Mouse (Mus musculus) midbrain, embryonic 15.5 days (tissue): Measurements from ENCODE around the gene Wif1. TPM values are rescaled to one million over a fixed set of nuclear protein-coding genes. Genes with fewer than 3 reads are reported as not detected.

ENCODE experiments used
- ATAC-seq: fragments of 200-750 bp; cut with Nextera tagmentation; replicated peaks from 2 replicates; pipeline ENCODE4 v1.8.0; 2017; ENCODE audit warnings: moderate TSS enrichment
- H3K27ac ChIP-seq: fragments of 300-500 bp; sonication (generic); 2 replicates; pipeline ENCODE4 v1.5.1; 2015; ENCODE audit warnings: mild to moderate bottlenecking, inconsistent platforms
- H3K27me3 ChIP-seq: fragments of 300-500 bp; sonication (generic); replicated peaks from 2 replicates; pipeline ENCODE4 v1.6.1; 2015; ENCODE audit warnings: inconsistent platforms
- H3K36me3 ChIP-seq: fragments of 300-500 bp; sonication (generic); replicated peaks from 2 replicates; pipeline ENCODE4 v1.6.1; 2015; ENCODE audit warnings: inconsistent platforms
- H3K4me1 ChIP-seq: fragments of 300-500 bp; sonication (generic); 2 replicates; pipeline ENCODE4 v1.6.1; 2015; ENCODE audit warnings: inconsistent platforms
- H3K4me2 ChIP-seq: fragments of 300-500 bp; sonication (generic); 2 replicates; pipeline ENCODE4 v1.6.1; 2015; ENCODE audit warnings: inconsistent platforms, mild to moderate bottlenecking, moderate library complexity
- H3K4me3 ChIP-seq: fragments of 300-500 bp; sonication (generic); 2 replicates; pipeline ENCODE4 v1.5.1; 2015; ENCODE audit warnings: mild to moderate bottlenecking, inconsistent platforms
- H3K9ac ChIP-seq: fragments of 300-500 bp; sonication (generic); 2 replicates; pipeline ENCODE4 v1.6.1; 2015; ENCODE audit warnings: mild to moderate bottlenecking, inconsistent platforms
- H3K9me3 ChIP-seq: fragments of 300-500 bp; sonication (generic); 2 replicates; pipeline ENCODE4 v1.6.1; 2016; ENCODE audit warnings: inconsistent platforms
- WGBS: fragments of 180-500 bp; shearing (Covaris S2); methylation state at CpG from one replicate; pipeline ENCODE4 v1.1.7; 2015; ENCODE audit warnings: mixed read lengths; 5-methylcytosine and 5-hydroxymethylcytosine counted together
- polyA plus RNA-seq: library from polyadenylated mRNA; unstranded; fragments of >200 nt; fragmentation: Nextera tagmentation; extraction: Ambion mirVana; gene quantifications from 2 replicates; pipeline ENCODE4 v1.2.1, GENCODE M21; 2015

Gene Wif1
- polyA plus RNA-seq, 1 experiment from 2014 or later: 13.1 TPM

GRCm38 (mm10) chr10:121083512-121083911 lies 49.8 kb downstream of the Wif1 start:
- Histone ChIP-seq H3K36me3 (no peaks in the 10 kb centered on the region), H3K27ac (no peak overlapping the region), H3K4me3 (no peak overlapping the region), H3K4me2 (no peak overlapping the region), H3K9me3 (no peaks in the 10 kb centered on the region), H3K9ac (no peak overlapping the region), H3K27me3 (no peaks in the 10 kb centered on the region), H3K4me1 (no peaks in the 10 kb centered on the region)
- no peak for ATAC-seq
- 70% methylated on average over 10 of the region's 10 CpGs for WGBS

DNA sequence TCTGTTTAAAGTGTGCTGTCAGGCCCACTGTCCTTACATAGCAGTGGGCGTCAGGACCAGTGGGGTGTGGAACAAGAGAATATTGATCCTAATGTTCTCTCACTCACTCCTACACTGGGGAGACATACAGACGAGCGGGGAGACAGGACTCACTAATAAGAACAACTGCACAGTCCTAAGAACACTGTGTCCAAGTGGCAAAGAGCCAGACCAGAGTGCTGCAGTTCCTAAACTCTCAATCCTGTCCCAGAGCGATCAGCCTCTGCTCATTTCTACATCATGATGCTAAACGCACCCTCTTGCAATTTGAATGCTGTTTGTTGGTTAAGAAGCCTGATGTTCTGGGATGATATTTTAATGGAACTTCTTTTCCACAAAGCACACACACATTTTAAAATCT lies 54.9 kb downstream of the Wif1 start:
- no peaks in the 10 kb centered on the region for H3K36me3 ChIP-seq
- H3K4me1 ChIP-seq: peaks cover 4% of the 10 kb centered on the region; the same call in 1 of the 2 replicates
- H3K4me2 ChIP-seq: no peak overlapping the region
- ATAC-seq: no peak
- no peak overlapping the region for H3K4me3 ChIP-seq
- H3K27ac ChIP-seq: no peak overlapping the region
- H3K9me3 ChIP-seq: no peaks in the 10 kb centered on the region
- H3K9ac ChIP-seq: no peak overlapping the region
- H3K27me3 ChIP-seq: no peaks in the 10 kb centered on the region
- 76% methylated on average over 5 of the region's 5 CpGs for WGBS

GRCm38 (mm10) chr10:121089312-121089711 lies 55.6 kb downstream of the Wif1 start:
- H3K4me1 ChIP-seq: peaks cover 4% of the 10 kb centered on the region; the same call in 1 of the 2 replicates
- no peaks in the 10 kb centered on the region for H3K9me3 ChIP-seq
- no peak overlapping the region for H3K4me3 ChIP-seq
- no peak overlapping the region for H3K27ac ChIP-seq
- H3K9ac ChIP-seq: no peak overlapping the region
- 8% methylated on average over 6 of the region's 6 CpGs for WGBS
- peak overlapping the region; percentile 26 for H3K4me2 ChIP-seq
- H3K27me3 ChIP-seq: no peaks in the 10 kb centered on the region
- ATAC-seq: no peak
- no peaks in the 10 kb centered on the region for H3K36me3 ChIP-seq

DNA sequence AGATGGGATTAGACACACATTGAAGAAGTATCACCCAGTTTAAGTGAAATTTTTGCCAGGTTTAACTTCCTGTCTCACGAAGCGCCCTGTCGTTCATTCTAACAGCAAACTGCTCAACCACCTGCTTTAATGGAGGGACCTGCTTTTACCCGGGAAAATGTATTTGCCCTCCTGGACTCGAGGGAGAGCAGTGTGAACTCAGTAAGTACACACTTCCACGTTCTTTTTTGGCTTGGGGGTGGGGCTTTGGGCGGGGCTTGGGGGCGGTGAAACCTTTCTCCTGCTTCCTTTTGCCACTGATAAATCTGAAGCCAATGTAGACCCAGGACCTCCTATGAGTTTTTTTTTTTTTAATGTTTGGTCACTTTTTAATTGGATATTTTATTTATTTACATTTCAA lies 56.2 kb downstream of the Wif1 start:
- no peak overlapping the region for H3K27ac ChIP-seq
- H3K27me3 ChIP-seq: no peaks in the 10 kb centered on the region
- 24% methylated on average over 8 of the region's 8 CpGs for WGBS
- H3K9me3 ChIP-seq: no peaks in the 10 kb centered on the region
- H3K36me3 ChIP-seq: no peaks in the 10 kb centered on the region
- H3K4me2 ChIP-seq: no peak overlapping the region; the same call in 1 of the 2 replicates
- ATAC-seq: no peak
- peaks cover 4% of the 10 kb centered on the region; the same call in 1 of the 2 replicates for H3K4me1 ChIP-seq
- no peak overlapping the region for H3K4me3 ChIP-seq
- no peak overlapping the region for H3K9ac ChIP-seq

DNA sequence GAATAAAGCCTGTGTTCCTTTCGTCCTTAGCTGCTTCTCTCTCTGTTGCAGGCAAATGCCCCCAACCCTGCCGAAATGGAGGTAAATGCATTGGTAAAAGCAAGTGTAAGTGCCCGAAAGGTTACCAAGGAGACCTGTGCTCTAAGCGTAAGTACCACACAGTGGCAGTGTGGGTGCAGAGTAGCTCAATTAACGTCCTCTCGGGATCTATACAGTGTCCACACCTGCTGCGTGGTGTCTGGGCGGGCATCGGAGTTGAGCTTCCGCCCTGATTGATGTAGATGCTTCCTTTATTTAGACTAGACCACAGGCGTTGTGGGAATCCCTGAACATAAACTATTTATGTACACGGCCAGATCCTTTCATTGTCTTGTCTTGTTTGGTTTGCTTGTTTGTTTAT lies 62.2 kb downstream of the Wif1 start:
- H3K9me3 ChIP-seq: no peaks in the 10 kb centered on the region
- no peak overlapping the region for H3K9ac ChIP-seq
- WGBS: 39% methylated on average over 12 of the region's 12 CpGs
- H3K4me1 ChIP-seq: peaks cover 3% of the 10 kb centered on the region; the same call in 1 of the 2 replicates
- 0 out of 2 replicates have a peak overlapping the region, but pooled peaks have one; percentile 6 for H3K4me3 ChIP-seq
- no peaks in the 10 kb centered on the region for H3K27me3 ChIP-seq
- ATAC-seq: no peak
- H3K4me2 ChIP-seq: peak overlapping the region; percentile 33
- no peaks in the 10 kb centered on the region for H3K36me3 ChIP-seq
- H3K27ac ChIP-seq: no peak overlapping the region

- WGBS: 66% methylated on average over 12 of the region's 12 CpGs
Observed at GRCm38 (mm10) chr10:121098263-121098662, 64.5 kb downstream of the Wif1 start.

GRCm38 (mm10) chr10:121099658-121100057 lies 65.9 kb downstream of the Wif1 start:
- H3K36me3 ChIP-seq: no peaks in the 10 kb centered on the region
- 0 out of 2 replicates have a peak, but pooled peaks cover 1% of the 10 kb centered on the region for H3K9me3 ChIP-seq
- peaks cover 3% of the 10 kb centered on the region; the same call in 1 of the 2 replicates for H3K4me1 ChIP-seq
- no peak for ATAC-seq
- H3K27ac ChIP-seq: no peak overlapping the region
- H3K9ac ChIP-seq: no peak overlapping the region
- 62% methylated on average over 11 of the region's 11 CpGs for WGBS
- H3K4me2 ChIP-seq: no peak overlapping the region
- H3K4me3 ChIP-seq: no peak overlapping the region
- H3K27me3 ChIP-seq: no peaks in the 10 kb centered on the region

More at GRCm38 (mm10) chr10:121098263-121098662, 64.5 kb downstream of the Wif1 start:
- Histone ChIP-seq H3K4me1 (peaks cover 3% of the 10 kb centered on the region; the same call in 1 of the 2 replicates), H3K27ac (no peak overlapping the region), H3K4me2 (no peak overlapping the region), H3K4me3 (no peak overlapping the region), H3K27me3 (no peaks in the 10 kb centered on the region), H3K9ac (no peak overlapping the region), H3K9me3 (no peaks in the 10 kb centered on the region), H3K36me3 (no peaks in the 10 kb centered on the region)
- ATAC-seq: no peak

GRCm38 (mm10) chr10:121116115-121116514 lies 82.4 kb downstream of the Wif1 start:
- H3K4me3 ChIP-seq: no peak overlapping the region
- H3K4me1 ChIP-seq: no peaks in the 10 kb centered on the region
- no peak overlapping the region for H3K4me2 ChIP-seq
- H3K27me3 ChIP-seq: no peaks in the 10 kb centered on the region
- no peak overlapping the region for H3K27ac ChIP-seq
- ATAC-seq: no peak
- no peaks in the 10 kb centered on the region for H3K9me3 ChIP-seq
- H3K9ac ChIP-seq: no peak overlapping the region
- no peaks in the 10 kb centered on the region for H3K36me3 ChIP-seq

DNA sequence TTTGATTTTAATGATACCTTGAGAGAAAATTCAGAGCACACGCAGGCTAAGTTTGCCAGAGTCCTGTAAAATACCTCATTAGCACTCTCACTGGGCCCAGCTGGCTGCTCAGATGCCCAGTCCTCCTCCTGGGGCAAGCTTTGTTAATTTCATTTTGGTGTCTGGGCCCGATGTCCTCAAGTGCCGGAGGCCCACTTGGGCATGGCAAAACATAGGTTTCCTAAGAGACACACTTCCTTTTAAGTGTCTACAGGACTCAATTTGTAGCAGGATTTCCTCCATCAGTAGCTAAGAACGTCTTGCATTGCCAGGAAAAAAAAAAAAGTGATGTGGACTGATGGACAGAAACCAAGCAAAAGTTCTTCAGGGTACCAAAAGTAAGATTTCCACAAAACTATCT lies 82.9 kb downstream of the Wif1 start:
- Histone ChIP-seq H3K9me3 (no peaks in the 10 kb centered on the region), H3K27ac (no peak overlapping the region), H3K27me3 (no peaks in the 10 kb centered on the region), H3K4me3 (no peak overlapping the region), H3K4me1 (no peaks in the 10 kb centered on the region), H3K36me3 (no peaks in the 10 kb centered on the region), H3K9ac (no peak overlapping the region), H3K4me2 (no peak overlapping the region)
- 54% methylated on average over 4 of the region's 4 CpGs for WGBS
- ATAC-seq: no peak

DNA sequence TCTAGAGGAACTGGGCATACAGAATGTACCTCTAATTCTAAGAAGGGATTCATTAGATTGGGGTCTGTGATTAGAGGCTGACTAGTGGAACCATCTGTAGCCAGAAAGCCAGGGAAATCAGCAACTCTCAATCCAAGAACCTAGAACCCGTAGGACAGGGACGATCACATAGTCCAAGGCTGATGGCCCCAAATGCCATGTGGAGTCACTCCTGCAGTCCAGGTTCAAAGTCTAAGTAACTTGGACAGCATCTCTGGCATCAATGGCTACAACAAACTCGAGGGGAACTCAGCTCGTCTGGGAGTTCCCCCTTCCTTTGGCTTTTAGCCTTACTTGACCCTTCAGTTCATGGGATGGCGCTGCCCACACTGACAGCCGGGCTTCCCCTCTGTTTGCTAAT lies 87.0 kb downstream of the Wif1 start:
- WGBS: 89% methylated on average over 6 of the region's 6 CpGs
- no peak for ATAC-seq
- H3K9ac ChIP-seq: no peak overlapping the region
- no peaks in the 10 kb centered on the region for H3K4me1 ChIP-seq
- no peaks in the 10 kb centered on the region for H3K36me3 ChIP-seq
- no peak overlapping the region for H3K4me2 ChIP-seq
- no peaks in the 10 kb centered on the region for H3K9me3 ChIP-seq
- no peak overlapping the region for H3K27ac ChIP-seq
- no peak overlapping the region for H3K4me3 ChIP-seq
- no peaks in the 10 kb centered on the region for H3K27me3 ChIP-seq

GRCm38 (mm10) chr10:121124481-121124880 lies 90.7 kb downstream of the Wif1 start:
- H3K4me3 ChIP-seq: no peak overlapping the region
- ATAC-seq: no peak

DNA sequence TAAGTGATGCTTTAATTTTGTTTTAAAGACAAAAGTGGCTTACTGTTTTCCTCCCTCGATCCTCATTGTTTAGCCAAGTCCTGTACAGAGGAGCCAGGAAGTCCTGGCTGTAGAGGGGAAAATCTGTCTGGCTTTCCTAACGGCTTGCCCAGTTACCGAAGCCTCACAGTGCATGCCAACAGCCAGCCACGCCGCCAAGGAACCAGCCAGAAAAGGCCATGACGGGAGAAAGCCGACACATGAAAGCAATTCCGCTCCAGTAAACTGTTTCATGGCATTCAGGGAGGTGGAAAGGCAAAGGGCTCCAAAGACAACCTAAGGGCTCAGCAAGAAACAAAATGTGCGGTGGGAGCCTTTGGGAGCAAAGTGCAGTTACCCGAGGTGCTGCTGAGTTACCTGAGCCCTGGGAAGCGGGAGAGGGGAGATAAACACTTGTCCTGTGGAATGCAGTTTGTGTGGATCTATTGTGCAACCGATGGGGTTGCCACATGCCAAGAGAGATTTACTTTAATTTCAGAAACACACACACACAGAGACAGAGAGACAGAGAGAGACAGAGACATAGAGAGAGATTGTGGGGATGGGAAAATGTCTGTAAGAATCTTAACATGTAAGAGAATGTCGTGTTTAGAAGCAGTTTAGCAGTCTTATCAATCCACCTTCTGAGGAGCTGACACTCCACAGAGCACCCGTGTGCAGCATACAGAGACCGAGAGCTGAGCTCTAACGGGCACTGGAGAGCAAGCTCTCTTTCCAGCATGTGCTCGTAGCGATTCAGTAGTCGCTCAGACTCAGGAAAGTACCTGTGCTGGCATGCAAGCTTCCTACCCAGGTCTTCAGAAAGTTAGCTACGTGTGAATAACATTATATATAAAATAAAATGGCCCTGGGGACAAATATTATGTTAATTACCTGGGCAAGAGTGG lies 95.5 kb downstream of the Wif1 start:
- H3K4me3 ChIP-seq: no peak overlapping the region
- H3K4me2 ChIP-seq: no peak overlapping the region
- H3K9me3 ChIP-seq: no peaks in the 10 kb centered on the region
- H3K27ac ChIP-seq: no peak overlapping the region
- no peaks in the 10 kb centered on the region for H3K27me3 ChIP-seq
- no peaks in the 10 kb centered on the region for H3K36me3 ChIP-seq
- ATAC-seq: no peak
- 0 out of 2 replicates have a peak, but pooled peaks cover 3% of the 10 kb centered on the region for H3K4me1 ChIP-seq
- H3K9ac ChIP-seq: no peak overlapping the region
- WGBS: 59% methylated on average over 20 of the region's 20 CpGs

More at GRCm38 (mm10) chr10:121124481-121124880, 90.7 kb downstream of the Wif1 start:
- no peak overlapping the region for H3K9ac ChIP-seq
- H3K27me3 ChIP-seq: no peaks in the 10 kb centered on the region
- 94% methylated on average over 16 of the region's 16 CpGs for WGBS
- no peak overlapping the region for H3K4me2 ChIP-seq
- no peaks in the 10 kb centered on the region for H3K9me3 ChIP-seq
- no peak overlapping the region for H3K27ac ChIP-seq
- no peaks in the 10 kb centered on the region for H3K36me3 ChIP-seq
- H3K4me1 ChIP-seq: 0 out of 2 replicates have a peak, but pooled peaks cover 3% of the 10 kb centered on the region
